Mouse (Mus musculus) midbrain, embryonic 11.5 days (tissue): Measurements from ENCODE around the gene Schip1. TPM values are rescaled to one million over a fixed set of nuclear protein-coding genes. Genes with fewer than 3 reads are reported as not detected.

Experiments used
- ATAC-seq: fragments of 200-750 bp; cut with Nextera tagmentation; 2 replicates; pipeline ENCODE4 v1.8.0; 2017; ENCODE audit warnings: moderate TSS enrichment, moderate library complexity; ENCODE audit not compliant: low FRiP score
- DNase-seq: peaks from one replicate; pipeline ENCODE4 v3.0.0; 2015; ENCODE audit warnings: low spot score; ENCODE audit errors: missing footprints
- H3K27ac ChIP-seq: fragments of 300-500 bp; sonication (generic); 2 replicates; pipeline ENCODE4 v1.5.1; 2014; ENCODE audit warnings: low read depth, low read length
- H3K27me3 ChIP-seq: fragments of 300-500 bp; sonication (generic); 2 replicates; pipeline ENCODE4 v1.6.1; 2014; ENCODE audit warnings: mild to moderate bottlenecking, low read length, moderate library complexity, mixed read lengths; ENCODE audit not compliant: control insufficient read depth, insufficient read depth
- H3K36me3 ChIP-seq: fragments of 300-500 bp; sonication (generic); 2 replicates; pipeline ENCODE4 v1.6.1; 2014; ENCODE audit warnings: mild to moderate bottlenecking, low read length, moderate library complexity, mixed read lengths; ENCODE audit not compliant: control insufficient read depth, insufficient read depth
- H3K4me1 ChIP-seq: fragments of 300-500 bp; sonication (generic); 2 replicates; pipeline ENCODE4 v1.6.1; 2014; ENCODE audit warnings: low read length; ENCODE audit not compliant: control insufficient read depth, insufficient read depth
- H3K4me2 ChIP-seq: fragments of 300-500 bp; sonication (generic); 2 replicates; pipeline ENCODE4 v1.6.1; 2014; ENCODE audit warnings: mild to moderate bottlenecking, moderate library complexity
- H3K4me3 ChIP-seq: fragments of 300-500 bp; sonication (generic); 2 replicates; pipeline ENCODE4 v1.5.1; 2014; ENCODE audit warnings: low read depth, low read length
- H3K9ac ChIP-seq: fragments of 300-500 bp; sonication (generic); 2 replicates; pipeline ENCODE4 v1.6.1; 2014; ENCODE audit warnings: low read length
- H3K9me3 ChIP-seq: fragments of 300-500 bp; sonication (generic); 2 replicates; pipeline ENCODE4 v1.6.1; 2016; ENCODE audit warnings: low read length; ENCODE audit not compliant: control insufficient read depth
- WGBS: fragments of 180-500 bp; shearing (Covaris S2); extraction: QIAGEN DNeasy Blood & Tissue Kit; methylation state at CpG from one replicate; pipeline ENCODE4 v1.1.7; 2014; 5-methylcytosine and 5-hydroxymethylcytosine counted together
- polyA plus RNA-seq: library from polyadenylated mRNA; unstranded; fragments of >200 nt; fragmentation: Nextera tagmentation; extraction: Ambion mirVana; gene quantifications from 2 replicates; pipeline ENCODE4 v1.2.1, GENCODE M21; 2014

Gene Schip1
- polyA plus RNA-seq, 1 experiment from 2014 or later: 83.1 TPM

DNA sequence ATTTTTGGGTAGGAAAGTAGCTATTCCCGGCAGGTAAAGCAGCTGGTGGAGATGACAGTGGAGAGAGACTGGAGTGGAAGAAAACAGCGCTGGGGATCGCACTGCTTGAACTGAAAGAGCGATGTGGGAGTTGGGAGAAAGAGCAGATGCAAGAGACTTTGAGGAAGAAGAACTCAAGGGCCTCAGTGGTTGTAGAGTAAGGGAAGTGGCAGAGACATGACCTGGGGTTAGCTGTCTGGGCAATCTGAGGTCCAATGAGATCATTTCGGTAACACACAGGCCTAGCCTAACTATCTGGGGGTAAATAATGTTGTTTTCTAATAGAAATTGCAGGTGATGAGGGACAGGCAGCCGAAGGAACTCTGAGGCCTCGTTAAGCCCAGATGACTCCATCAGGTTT is 601.8 kb downstream of the Schip1 start:
- Histone ChIP-seq H3K9ac (no peak overlapping the region), H3K36me3 (no peaks in the 10 kb centered on the region), H3K27me3 (no peaks in the 10 kb centered on the region), H3K9me3 (no peaks in the 10 kb centered on the region), H3K4me3 (no peak overlapping the region), H3K4me2 (no peak overlapping the region), H3K4me1 (no peaks in the 10 kb centered on the region), H3K27ac (no peak overlapping the region)
- 95% methylated on average over 7 of the region's 7 CpGs for WGBS
- ATAC-seq (no peak), DNase-seq (peak; percentile 41)

DNA sequence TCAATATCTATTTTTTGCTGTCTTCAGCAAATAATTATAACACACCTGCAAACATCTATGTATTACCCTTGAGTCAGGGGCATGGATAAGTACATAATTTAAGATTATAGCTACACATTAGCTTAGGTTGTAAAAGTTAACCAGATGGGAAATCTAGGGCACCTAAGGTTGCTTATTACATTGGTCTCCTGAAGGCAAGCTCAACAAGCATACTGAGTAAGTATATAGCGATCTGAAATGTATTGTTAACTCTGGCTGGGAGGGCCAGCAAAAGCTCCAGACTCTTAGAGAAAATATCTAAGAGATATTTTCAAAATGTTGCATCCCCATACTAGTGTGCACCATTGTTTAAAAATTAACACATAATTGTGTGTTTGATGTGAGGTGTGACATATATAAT is 603.2 kb downstream of the Schip1 start:
- Histone ChIP-seq H3K27me3 (no peaks in the 10 kb centered on the region), H3K9me3 (no peaks in the 10 kb centered on the region), H3K27ac (no peak overlapping the region), H3K36me3 (no peaks in the 10 kb centered on the region), H3K4me1 (no peaks in the 10 kb centered on the region), H3K4me3 (no peak overlapping the region), H3K9ac (no peak overlapping the region), H3K4me2 (no peak overlapping the region)
- no peak for ATAC-seq
- DNase-seq: peak; percentile 1
- 98% methylated on average over 1 of the region's 1 CpGs for WGBS

DNA sequence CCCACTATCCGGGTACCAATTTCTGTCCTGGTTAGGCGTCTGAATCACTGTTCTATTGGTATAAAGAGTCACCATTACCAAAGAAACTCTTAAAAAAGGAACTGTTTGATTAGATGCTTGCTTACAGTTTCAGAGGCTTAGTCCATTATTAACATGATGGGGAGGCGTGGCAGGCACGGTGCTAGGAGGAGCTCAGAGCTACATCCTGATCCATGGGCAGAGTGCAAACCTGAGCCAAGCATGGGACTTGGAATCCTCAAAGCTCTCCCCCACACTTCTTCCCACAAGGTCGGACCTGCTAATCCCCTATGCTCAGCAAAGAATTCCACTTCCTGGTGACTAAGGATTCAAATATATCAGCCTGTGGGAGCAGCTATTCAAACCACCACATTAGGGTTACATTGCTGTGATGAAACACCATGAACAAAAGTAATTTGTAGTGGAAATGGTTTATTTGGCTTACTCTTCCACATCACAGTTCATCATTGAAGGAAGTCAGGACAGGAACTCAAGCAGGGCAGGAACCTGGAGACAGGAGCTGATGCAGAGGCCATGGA is 604.9 kb downstream of the Schip1 start:
- H3K36me3 ChIP-seq: no peaks in the 10 kb centered on the region
- WGBS: 75% methylated on average over 5 of the region's 5 CpGs
- H3K4me2 ChIP-seq: no peak overlapping the region
- H3K4me3 ChIP-seq: no peak overlapping the region
- no peak overlapping the region for H3K27ac ChIP-seq
- H3K9me3 ChIP-seq: no peaks in the 10 kb centered on the region
- H3K4me1 ChIP-seq: no peaks in the 10 kb centered on the region
- no peaks in the 10 kb centered on the region for H3K27me3 ChIP-seq
- H3K9ac ChIP-seq: no peak overlapping the region
- no peak for ATAC-seq
- DNase-seq: no peak

GRCm38 (mm10) chr3:68674721-68675120 is 610.1 kb downstream of the Schip1 start:
- ATAC-seq (no peak), DNase-seq (no peak)
- no peaks in the 10 kb centered on the region for H3K4me1 ChIP-seq
- WGBS: 84% methylated on average over 2 of the region's 2 CpGs
- H3K4me2 ChIP-seq: no peak overlapping the region
- no peaks in the 10 kb centered on the region for H3K9me3 ChIP-seq
- H3K9ac ChIP-seq: no peak overlapping the region
- no peak overlapping the region for H3K27ac ChIP-seq
- no peaks in the 10 kb centered on the region for H3K36me3 ChIP-seq
- H3K4me3 ChIP-seq: no peak overlapping the region
- H3K27me3 ChIP-seq: no peaks in the 10 kb centered on the region

- Histone ChIP-seq H3K4me3 (no peak overlapping the region), H3K4me1 (no peaks in the 10 kb centered on the region), H3K27me3 (no peaks in the 10 kb centered on the region), H3K9me3 (no peaks in the 10 kb centered on the region), H3K9ac (no peak overlapping the region), H3K36me3 (no peaks in the 10 kb centered on the region), H3K4me2 (no peak overlapping the region), H3K27ac (no peak overlapping the region)
- WGBS: 81% methylated on average over 12 of the region's 12 CpGs
- ATAC-seq (no peak), DNase-seq (no peak)
Measured at GRCm38 (mm10) chr3:68675216-68675835, 610.7 kb downstream of the Schip1 start.

Other genes starting within 250 kb of the Schip1 start
- 0.23 and 0.34 TPM in 2 replicates for gene Iqcj, start 172.6 kb upstream of the Schip1 start, polyA plus RNA-seq
- gene Iqschfp, start 172.6 kb upstream of the Schip1 start, polyA plus RNA-seq: 2.6 and 3.5 TPM in 2 replicates